Mouse (Mus musculus): Measurements from ENCODE around the gene Zfp654. TPM values are rescaled to one million over a fixed set of nuclear protein-coding genes. Genes with fewer than 3 reads are reported as not detected.

Zfp654 gene
- polyA plus RNA-seq, 1 experiment from 2014 or later: 10.8 TPM

DNA sequence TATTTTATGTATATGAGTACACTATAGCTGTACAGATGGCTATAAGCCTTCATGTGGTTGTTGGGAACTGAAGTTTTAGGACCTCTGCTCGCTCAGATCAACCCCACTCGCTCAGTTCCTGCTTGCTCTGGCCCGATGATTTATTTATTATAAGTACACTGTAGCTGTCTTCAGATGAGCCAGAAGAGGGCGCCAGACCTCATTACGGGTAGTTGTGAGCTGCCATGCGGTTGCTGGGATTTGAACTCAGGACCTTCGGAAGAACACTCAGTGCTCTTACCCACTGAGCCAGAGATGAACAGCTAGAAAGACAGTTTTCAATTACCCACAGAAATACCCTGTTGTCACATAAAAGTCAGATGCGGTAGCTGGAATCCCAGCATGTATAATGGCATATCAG, 5.5 kb downstream of the Zfp654 start:
- Histone ChIP-seq H3K27ac (replicated peaks; ENCODE audit: low read depth, low read length) (no peak overlapping the region), H3K36me3 (ENCODE audit: control insufficient read depth, insufficient read depth, low read length) (no peaks in the 10 kb centered on the region), H3K4me1 (ENCODE audit: control insufficient read depth, insufficient read depth, low read length) (0 out of 2 replicates have a peak, but pooled peaks cover 6% of the 10 kb centered on the region), H3K9me3 (ENCODE audit: control insufficient read depth, low read length) (no peaks in the 10 kb centered on the region), H3K9ac (replicated peaks; ENCODE audit: low read length) (no peak overlapping the region), H3K4me3 (replicated peaks; ENCODE audit: low read depth, low read length) (no peak overlapping the region), H3K27me3 (ENCODE audit: control insufficient read depth, insufficient read depth, low read length) (no peaks in the 10 kb centered on the region), H3K4me2 (ENCODE audit: low read length) (no peak overlapping the region)
- DNase-seq: no peak
- ATAC-seq (ENCODE audit: low FRiP score, low TSS enrichment): no peak
- WGBS: 92% methylated on average over 8 of the region's 8 CpGs

DNA sequence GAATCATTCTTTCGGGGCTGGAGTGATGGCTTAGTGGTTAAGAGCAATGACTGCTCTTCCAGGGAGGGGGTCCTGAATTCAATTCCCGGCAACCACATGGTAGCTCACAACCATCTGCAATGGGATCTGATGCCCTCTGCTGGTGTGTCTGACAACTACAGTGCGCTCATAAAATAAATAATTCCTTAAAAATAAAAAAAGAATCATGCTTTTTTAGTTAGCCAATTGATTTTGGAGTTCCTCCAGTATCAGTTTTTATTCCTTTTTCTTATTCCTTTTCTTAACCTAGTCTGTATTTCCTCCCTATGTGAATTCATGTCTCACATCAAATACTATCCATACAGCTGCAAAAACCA, 9.1 kb downstream of the Zfp654 start:
- Histone ChIP-seq H3K4me3 (replicated peaks; ENCODE audit: low read depth, low read length) (no peak overlapping the region), H3K36me3 (ENCODE audit: control insufficient read depth, insufficient read depth, low read length) (no peaks in the 10 kb centered on the region), H3K4me2 (ENCODE audit: low read length) (no peak overlapping the region), H3K27me3 (ENCODE audit: control insufficient read depth, insufficient read depth, low read length) (no peaks in the 10 kb centered on the region), H3K9ac (replicated peaks; ENCODE audit: low read length) (no peak overlapping the region), H3K9me3 (ENCODE audit: control insufficient read depth, low read length) (no peaks in the 10 kb centered on the region), H3K27ac (replicated peaks; ENCODE audit: low read depth, low read length) (no peak overlapping the region), H3K4me1 (ENCODE audit: control insufficient read depth, insufficient read depth, low read length) (no peaks in the 10 kb centered on the region)
- 95% methylated on average over 3 of the region's 3 CpGs for WGBS
- DNase-seq (no peak), ATAC-seq (ENCODE audit: low FRiP score, low TSS enrichment) (no peak)

- H3K4me1 ChIP-seq (ENCODE audit: control insufficient read depth, insufficient read depth, low read length): no peaks in the 10 kb centered on the region
- no peak for ATAC-seq (ENCODE audit: low FRiP score, low TSS enrichment)
- no peak for DNase-seq
- no peaks in the 10 kb centered on the region for H3K27me3 ChIP-seq (ENCODE audit: control insufficient read depth, insufficient read depth, low read length)
- H3K9me3 ChIP-seq (ENCODE audit: control insufficient read depth, low read length): no peaks in the 10 kb centered on the region
- H3K27ac ChIP-seq (replicated peaks; ENCODE audit: low read depth, low read length): no peak overlapping the region
- no peak overlapping the region for H3K9ac ChIP-seq (replicated peaks; ENCODE audit: low read length)
- H3K36me3 ChIP-seq (ENCODE audit: control insufficient read depth, insufficient read depth, low read length): no peaks in the 10 kb centered on the region
- WGBS: 94% methylated on average over 5 of the region's 5 CpGs
- H3K4me3 ChIP-seq (replicated peaks; ENCODE audit: low read depth, low read length): no peak overlapping the region
- no peak overlapping the region for H3K4me2 ChIP-seq (ENCODE audit: low read length)
Measured at GRCm38 (mm10) chr16:64841481-64842373, 9.7 kb downstream of the Zfp654 start.

DNA sequence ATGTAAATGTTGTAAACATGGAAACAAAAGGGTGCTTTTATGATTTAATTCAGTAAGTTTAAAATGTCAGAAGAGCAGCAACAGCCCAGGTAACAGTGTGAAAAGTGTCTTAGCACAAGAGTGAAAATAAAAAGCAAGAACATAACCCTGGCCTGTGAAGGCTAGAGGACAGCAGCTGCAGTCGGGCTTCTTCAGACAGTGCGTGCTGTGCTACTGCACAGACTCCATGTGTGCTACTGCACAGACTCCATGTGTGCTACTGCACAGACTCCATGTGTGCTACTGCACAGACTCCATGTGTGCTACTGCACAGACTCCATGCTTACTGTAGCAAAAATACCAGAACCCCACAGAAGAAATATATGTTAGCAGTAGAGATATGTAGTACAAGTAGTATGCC, 14.7 kb downstream of the Zfp654 start:
- DNase-seq: no peak
- Histone ChIP-seq H3K4me1 (ENCODE audit: control insufficient read depth, insufficient read depth, low read length) (no peaks in the 10 kb centered on the region), H3K4me2 (ENCODE audit: low read length) (no peak overlapping the region), H3K9me3 (ENCODE audit: control insufficient read depth, low read length) (no peaks in the 10 kb centered on the region), H3K9ac (replicated peaks; ENCODE audit: low read length) (no peak overlapping the region), H3K4me3 (replicated peaks; ENCODE audit: low read depth, low read length) (no peak overlapping the region), H3K27ac (replicated peaks; ENCODE audit: low read depth, low read length) (no peak overlapping the region), H3K27me3 (ENCODE audit: control insufficient read depth, insufficient read depth, low read length) (no peaks in the 10 kb centered on the region), H3K36me3 (ENCODE audit: control insufficient read depth, insufficient read depth, low read length) (no peaks in the 10 kb centered on the region)
- WGBS: 89% methylated on average over 2 of the region's 2 CpGs
- ATAC-seq (ENCODE audit: low FRiP score, low TSS enrichment): no peak

DNA sequence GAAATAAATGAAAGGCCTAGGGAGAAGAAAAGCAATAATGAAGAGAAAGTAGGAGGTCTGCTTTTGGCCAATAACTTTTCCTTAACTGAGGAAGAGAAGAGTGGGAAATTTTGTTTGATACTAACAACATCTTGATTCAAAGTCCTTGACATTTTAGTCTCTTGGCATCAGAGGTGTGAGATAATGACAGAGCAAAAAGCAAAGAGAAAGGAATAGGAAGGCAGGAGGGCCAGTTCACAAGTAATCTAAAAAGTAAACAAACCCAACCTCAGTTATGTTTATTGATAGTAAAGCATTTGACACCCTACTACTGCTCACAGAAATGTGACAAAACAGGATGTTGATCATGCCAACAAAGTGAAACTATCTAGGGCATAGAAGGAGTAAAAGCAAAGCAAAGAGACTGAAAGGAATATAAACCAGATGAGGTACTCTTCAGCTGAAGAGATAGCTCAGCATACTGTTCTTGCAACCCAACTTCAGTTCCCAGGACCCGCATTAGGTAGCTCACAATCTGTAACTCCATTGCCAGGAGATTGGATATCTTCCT, 15.4 kb downstream of the Zfp654 start:
- H3K36me3 ChIP-seq (ENCODE audit: control insufficient read depth, insufficient read depth, low read length): no peaks in the 10 kb centered on the region
- H3K4me2 ChIP-seq (ENCODE audit: low read length): no peak overlapping the region
- H3K27me3 ChIP-seq (ENCODE audit: control insufficient read depth, insufficient read depth, low read length): no peaks in the 10 kb centered on the region
- no peaks in the 10 kb centered on the region for H3K4me1 ChIP-seq (ENCODE audit: control insufficient read depth, insufficient read depth, low read length)
- no peaks in the 10 kb centered on the region for H3K9me3 ChIP-seq (ENCODE audit: control insufficient read depth, low read length)
- no peak overlapping the region for H3K4me3 ChIP-seq (replicated peaks; ENCODE audit: low read depth, low read length)
- no peak for ATAC-seq (ENCODE audit: low FRiP score, low TSS enrichment)
- 90% methylated on average over 1 of the region's 1 CpGs for WGBS
- H3K27ac ChIP-seq (replicated peaks; ENCODE audit: low read depth, low read length): no peak overlapping the region
- no peak for DNase-seq
- H3K9ac ChIP-seq (replicated peaks; ENCODE audit: low read length): no peak overlapping the region

DNA sequence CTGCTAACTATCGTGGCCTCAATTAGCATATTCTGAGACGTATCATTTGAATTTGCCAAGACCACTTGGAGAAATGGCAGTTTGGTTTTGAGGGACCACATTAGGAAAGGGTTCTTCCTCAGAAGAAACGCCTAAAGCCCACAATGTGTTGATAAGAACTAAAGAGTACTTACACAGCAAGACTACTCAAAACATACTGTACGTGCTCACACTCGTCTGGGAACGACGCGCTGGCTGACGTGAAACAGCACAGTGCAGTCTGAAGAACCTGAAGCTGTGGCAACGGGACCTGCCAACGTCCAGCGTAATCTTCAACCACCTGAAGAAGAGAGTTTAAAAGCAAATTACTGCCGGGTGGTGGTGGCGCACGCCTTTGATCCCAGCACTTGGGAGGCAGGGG, 21.2 kb downstream of the Zfp654 start:
- 96% methylated on average over 15 of the region's 15 CpGs for WGBS
- no peak overlapping the region for H3K27ac ChIP-seq (replicated peaks; ENCODE audit: low read depth, low read length)
- no peaks in the 10 kb centered on the region for H3K27me3 ChIP-seq (ENCODE audit: control insufficient read depth, insufficient read depth, low read length)
- H3K9ac ChIP-seq (replicated peaks; ENCODE audit: low read length): no peak overlapping the region
- H3K36me3 ChIP-seq (ENCODE audit: control insufficient read depth, insufficient read depth, low read length): peaks cover 6% of the 10 kb centered on the region; the same call in 1 of the 2 replicates
- no peak overlapping the region for H3K4me2 ChIP-seq (ENCODE audit: low read length)
- ATAC-seq (ENCODE audit: low FRiP score, low TSS enrichment) (no peak), DNase-seq (no peak)
- no peaks in the 10 kb centered on the region for H3K4me1 ChIP-seq (ENCODE audit: control insufficient read depth, insufficient read depth, low read length)
- H3K9me3 ChIP-seq (ENCODE audit: control insufficient read depth, low read length): no peaks in the 10 kb centered on the region
- H3K4me3 ChIP-seq (replicated peaks; ENCODE audit: low read depth, low read length): no peak overlapping the region

- Histone ChIP-seq H3K9me3 (ENCODE audit: control insufficient read depth, low read length) (no peaks in the 10 kb centered on the region), H3K27ac (replicated peaks; ENCODE audit: low read depth, low read length) (no peak overlapping the region), H3K4me3 (replicated peaks; ENCODE audit: low read depth, low read length) (no peak overlapping the region), H3K4me2 (ENCODE audit: low read length) (no peak overlapping the region), H3K4me1 (ENCODE audit: control insufficient read depth, insufficient read depth, low read length) (no peaks in the 10 kb centered on the region), H3K36me3 (ENCODE audit: control insufficient read depth, insufficient read depth, low read length) (0 out of 2 replicates have a peak, but pooled peaks cover 2% of the 10 kb centered on the region), H3K27me3 (ENCODE audit: control insufficient read depth, insufficient read depth, low read length) (no peaks in the 10 kb centered on the region), H3K9ac (replicated peaks; ENCODE audit: low read length) (no peak overlapping the region)
- 88% methylated on average over 1 of the region's 1 CpGs for WGBS
- ATAC-seq (ENCODE audit: low FRiP score, low TSS enrichment) (no peak), DNase-seq (no peak)
Measured at GRCm38 (mm10) chr16:64824474-64824873, 27.0 kb downstream of the Zfp654 start.

DNA sequence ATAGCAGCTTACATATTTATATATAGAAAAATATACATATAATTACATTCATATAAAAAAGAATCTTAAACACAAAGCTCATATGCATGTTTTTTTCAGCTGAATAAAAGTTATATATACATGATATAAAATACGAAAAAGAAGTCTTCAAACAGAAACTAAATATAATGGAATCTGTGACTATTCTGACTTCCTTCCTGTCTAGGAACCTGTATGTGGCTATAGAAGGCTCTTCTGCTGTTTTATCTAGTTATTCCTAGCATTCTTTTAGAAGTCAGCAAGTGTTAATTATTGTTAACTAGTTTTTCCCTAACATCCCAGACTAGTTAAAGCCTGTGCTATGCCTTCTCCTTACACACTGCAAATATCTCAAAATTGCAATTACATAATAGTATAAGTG, 27.6 kb downstream of the Zfp654 start:
- H3K4me1 ChIP-seq (ENCODE audit: control insufficient read depth, insufficient read depth, low read length): no peaks in the 10 kb centered on the region
- WGBS: 94% methylated on average over 1 of the region's 1 CpGs
- no peak overlapping the region for H3K4me3 ChIP-seq (replicated peaks; ENCODE audit: low read depth, low read length)
- H3K27me3 ChIP-seq (ENCODE audit: control insufficient read depth, insufficient read depth, low read length): no peaks in the 10 kb centered on the region
- ATAC-seq (ENCODE audit: low FRiP score, low TSS enrichment) (no peak), DNase-seq (no peak)
- no peak overlapping the region for H3K9ac ChIP-seq (replicated peaks; ENCODE audit: low read length)
- no peaks in the 10 kb centered on the region for H3K9me3 ChIP-seq (ENCODE audit: control insufficient read depth, low read length)
- no peak overlapping the region for H3K4me2 ChIP-seq (ENCODE audit: low read length)
- no peaks in the 10 kb centered on the region for H3K36me3 ChIP-seq (ENCODE audit: control insufficient read depth, insufficient read depth, low read length)
- no peak overlapping the region for H3K27ac ChIP-seq (replicated peaks; ENCODE audit: low read depth, low read length)

All from midbrain, embryonic 14.5 days (tissue).